Mouse (Mus musculus): ENCODE data around the gene Ctsh. TPM values are rescaled to one million over a fixed set of nuclear protein-coding genes. Genes with fewer than 3 reads are reported as not detected.
A peak's percentile ranks its signal among the peaks of the same experiment; 100 is the strongest.

The Ctsh gene
- polyA plus RNA-seq, 2 experiments from 2014 or later, result 2.0 to 6.7 TPM

GRCm38 (mm10) chr9:90113651-90114566 lies 60.0 kb downstream of the Ctsh start:
- ATAC-seq, result peak; percentile 53

- ATAC-seq, result peak; percentile 89
These were observed 60.8 kb downstream of the Ctsh start, which contains the start of gene Morf4l1 for GRCm38 (mm10) chr9:90114567-90115307. Morf4l1 (minus strand) TSS chr9:90114774.

DNA sequence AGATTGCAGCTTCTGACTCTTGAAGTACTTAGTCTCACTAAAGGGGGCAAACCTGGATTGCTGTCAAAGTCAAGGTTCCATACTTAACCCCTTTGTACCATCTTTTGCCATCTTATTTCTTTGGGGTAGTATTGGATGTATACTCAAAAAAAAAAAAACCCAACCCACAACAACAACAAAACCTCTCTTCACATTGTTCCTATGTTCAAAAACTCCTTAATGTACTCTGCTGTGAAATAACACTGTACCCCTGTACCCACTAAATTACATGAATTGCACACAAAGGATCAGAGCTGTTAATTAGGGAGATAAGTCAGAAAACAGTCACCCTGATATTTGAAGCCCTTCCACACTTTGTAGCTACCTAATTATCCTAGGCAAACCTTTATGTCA lies 61.4 kb downstream of the Ctsh start:
- no peak for ATAC-seq

- no peak for ATAC-seq
These were observed 63.3 kb downstream of the Ctsh start for GRCm38 (mm10) chr9:90117234-90117633.

GRCm38 (mm10) chr9:90122246-90122740 lies 68.3 kb downstream of the Ctsh start:
- no peak for ATAC-seq

DNA sequence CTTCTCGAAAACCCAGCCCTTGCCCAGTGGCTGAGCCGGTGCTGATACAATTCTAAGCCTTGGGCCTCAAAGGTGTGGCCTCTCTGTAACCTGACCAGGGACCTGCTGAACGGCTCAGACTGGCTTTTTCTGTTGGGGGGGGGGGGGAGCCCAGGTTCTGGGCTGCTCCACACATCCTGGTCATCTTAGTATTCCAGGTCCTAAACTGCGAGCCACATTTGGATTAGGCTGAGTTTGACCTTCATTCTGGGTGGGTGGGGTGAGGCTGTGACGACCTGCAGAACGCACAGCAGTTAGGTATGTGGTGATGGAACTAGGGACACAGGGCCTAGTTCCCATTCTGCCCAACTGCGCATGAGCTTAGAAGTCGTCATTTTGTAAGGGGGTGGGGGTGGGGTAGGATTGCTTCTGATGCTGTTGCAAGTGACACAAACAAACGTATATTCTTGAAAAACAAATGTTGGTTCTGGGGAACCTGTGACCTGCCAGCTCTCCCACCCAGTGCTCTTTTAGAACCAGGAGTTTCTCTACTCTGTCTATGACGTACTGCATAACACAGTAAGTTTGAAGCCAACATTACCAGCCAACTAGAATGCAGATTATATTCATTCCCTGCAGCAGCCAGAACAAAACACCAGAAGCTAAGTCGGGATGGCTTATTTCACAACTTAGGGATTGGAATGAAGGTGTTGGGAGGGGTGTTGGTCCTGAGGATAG lies 70.4 kb downstream of the Ctsh start:
- ATAC-seq, result no peak

GRCm38 (mm10) chr9:90124873-90125245 lies 70.9 kb downstream of the Ctsh start:
- no peak for ATAC-seq

Other genes starting within 250 kb of the Ctsh start
- gene Rasgrf1, start 144.2 kb upstream of the Ctsh start, polyA plus RNA-seq (2017; shearing (Covaris generic)), result not detected
- 100 to 1,000 TPM; 299 to 332 TPM for gene Morf4l1, start 60.6 kb downstream of the Ctsh start, polyA plus RNA-seq (2017; shearing (Covaris generic))
- gene Adamts7, start 108.9 kb downstream of the Ctsh start, polyA plus RNA-seq (2017; shearing (Covaris generic)), result not detected
- gene Tbc1d2b, start 216.7 kb downstream of the Ctsh start, polyA plus RNA-seq (2017; shearing (Covaris generic)), result 10 to 100 TPM; 10.2 to 11.4 TPM

Measured in activated CD4-positive, CD25-positive, alpha-beta regulatory T cell, adult 4 months (primary cell).